Mouse (Mus musculus) NIH3T3 (cell line): ENCODE data around the gene Vmn1r149.
"Not testable (repeated sequence)": the region's sequence is repeated elsewhere in the genome, so short reads cannot be mapped to it uniquely, and the experiment has no call there.

Experiments used
- DNase-seq: peaks from one replicate; pipeline ENCODE4 v3.0.0-alpha.2; 2012; ENCODE audit warnings: low read depth

Gene Vmn1r149

GRCm38 (mm10) chr7:22438129-22438528 is at the start of gene Vmn1r149:
Gene Vmn1r149, minus strand, starts transcription at chr7:22438229.
- not testable (repeated sequence) for DNase-seq

DNA sequence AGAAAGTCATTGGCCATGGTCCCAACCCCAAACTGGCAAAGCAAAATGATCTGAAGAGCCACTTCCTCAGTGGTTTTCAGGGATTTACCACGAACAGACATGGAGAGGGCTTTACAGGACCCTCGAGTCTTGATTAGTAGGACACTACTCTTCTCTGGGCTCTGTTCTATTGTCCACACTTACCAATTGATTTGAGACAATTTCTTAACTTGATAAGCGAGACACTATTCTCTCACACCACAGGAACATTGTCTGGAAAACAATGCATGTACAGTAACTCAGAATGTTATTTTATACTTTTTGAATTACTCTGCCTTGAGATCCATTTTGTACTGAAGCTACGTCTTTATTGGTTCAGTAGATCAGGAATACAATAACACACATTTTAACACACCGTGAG is 25.9 kb upstream of the Vmn1r149 start, which contains the start of gene Gm10665:
Gene Gm10665 (minus strand): TSS at position 101 of the 400 bp plus-strand sequence.
- not testable (repeated sequence) for DNase-seq

- not testable (repeated sequence) for DNase-seq
Observed at GRCm38 (mm10) chr7:22413283-22413682, 24.7 kb downstream of the Vmn1r149 start, which contains the start of gene Vmn1r148. Gene Vmn1r148, plus strand, starts transcription at chr7:22413583.
